Mouse (Mus musculus) cortical plate, adult 2 months (tissue): Measurements from ENCODE around the gene Bpifb1.

Experiments used
- CTCF ChIP-seq: fragments of 200-500 bp; IDR thresholded peaks from 2 replicates; pipeline ENCODE4 v1.5.1; 2011; ENCODE audit warnings: mild to moderate bottlenecking, control low read depth, low read length; ENCODE audit not compliant: insufficient read depth; ENCODE audit errors: extremely low read depth
- POLR2A ChIP-seq: fragments of 200-500 bp; IDR thresholded peaks from 2 replicates; pipeline ENCODE4 v1.6.1; 2011; ENCODE audit warnings: mild to moderate bottlenecking, low read length, control low read depth; ENCODE audit not compliant: insufficient read depth; ENCODE audit errors: extremely low read depth

- no peak for TF ChIP-seq CTCF
- no peak for TF ChIP-seq POLR2A
Observed at GRCm38 (mm10) chr2:154223917-154224273, 33.3 kb downstream of the Bpifb1 start.
